26 mouse cellular contexts compared by ENCODE assay signal in genomic region chr4:32175231-32175630, GRCm38 (mm10).
A peak's percentile ranks its signal among the peaks of the same experiment; 100 is the strongest.
DNase-seq lines count a peak whose midpoint lies in the region; ATAC-seq lines count a peak whose summit lies in the region.
"Had no signal": no experiment of that assay in that cellular context is flagged by ENCODE, and none has a peak within 500 bp of the region (broad histone marks: within the 10 kb centered on the region; RNA-seq: fewer than 3 reads in every experiment).

No protein-coding gene starts in this region.

- no peak overlapping the region for H3K4me3 ChIP-seq in neural tube, embryonic 13.5 days
- H3K4me3 ChIP-seq in neural tube, embryonic 15.5 days (replicated peaks): no peak overlapping the region
- no peak overlapping the region for H3K4me3 ChIP-seq in limb, embryonic 10.5 days
- H3K4me3 ChIP-seq in liver, embryonic 11.5 days (ENCODE audit: low read depth, low read length): no peak overlapping the region
- H3K4me3 ChIP-seq: embryonic facial prominence, embryonic 13.5 days; erythroblast, embryonic 14.5 days; forebrain, embryonic 13.5 days; heart, embryonic 12.5 days; limb, embryonic 13.5 days; liver, embryonic 12.5 days; neural tube, embryonic 12.5 days had no signal

- no peaks in the 10 kb centered on the region for H3K27me3 ChIP-seq in neural tube, embryonic 13.5 days
- H3K27me3 ChIP-seq in neural tube, embryonic 15.5 days (replicated peaks): no peaks in the 10 kb centered on the region
- no peaks in the 10 kb centered on the region for H3K27me3 ChIP-seq in limb, embryonic 10.5 days (ENCODE audit: low read depth, poor library complexity, severe bottlenecking)
- H3K27me3 ChIP-seq in liver, embryonic 11.5 days (replicated peaks; ENCODE audit: control insufficient read depth, insufficient read depth, low read length): no peaks in the 10 kb centered on the region
- H3K27me3 ChIP-seq: embryonic facial prominence, embryonic 13.5 days; forebrain, embryonic 13.5 days; heart, embryonic 12.5 days; limb, embryonic 13.5 days; liver, embryonic 12.5 days; neural tube, embryonic 12.5 days had no signal

- peaks cover 27% of the 10 kb centered on the region for H3K4me1 ChIP-seq in neural tube, embryonic 13.5 days (replicated peaks)
- peaks cover 20% of the 10 kb centered on the region for H3K4me1 ChIP-seq in neural tube, embryonic 15.5 days
- H3K4me1 ChIP-seq in limb, embryonic 10.5 days: peaks cover 75% of the 10 kb centered on the region
- H3K4me1 ChIP-seq in liver, embryonic 11.5 days (replicated peaks; ENCODE audit: control insufficient read depth, insufficient read depth, low read length): peaks cover 28% of the 10 kb centered on the region

- peak; percentile 16 for DNase-seq in heart, postnatal 4 days
- no peak for DNase-seq in heart, adult 8-10 months (ENCODE audit: low spot score)
- DNase-seq in limb, embryonic 10.5 days (ENCODE audit: low spot score): no peak
- DNase-seq in liver, embryonic 11.5 days (ENCODE audit: low spot score): no peak
- DNase-seq in layer of hippocampus, adult 8-10 months (ENCODE audit: low spot score in 2 of 2): no peak
- DNase-seq: adrenal gland, adult 8-10 months; cerebellum, adult 2 months; cerebellum, postnatal 14 days; gastrocnemius, postnatal 36 days; heart, adult 18-20 months; kidney, adult 18-20 months; liver, postnatal 0 days; lung, postnatal 36 days; midbrain, embryonic 14.5 days; thymus, adult 2 months; thymus, postnatal 36 days had no signal

- H3K9me3 ChIP-seq in neural tube, embryonic 13.5 days: 0 out of 2 replicates have a peak, but pooled peaks cover 4% of the 10 kb centered on the region
- H3K9me3 ChIP-seq in neural tube, embryonic 15.5 days (replicated peaks): no peaks in the 10 kb centered on the region
- H3K9me3 ChIP-seq in limb, embryonic 10.5 days (replicated peaks): no peaks in the 10 kb centered on the region
- no peaks in the 10 kb centered on the region for H3K9me3 ChIP-seq in liver, embryonic 11.5 days (ENCODE audit: control insufficient read depth, low read length)
- H3K9me3 ChIP-seq: embryonic facial prominence, embryonic 13.5 days; forebrain, embryonic 13.5 days; heart, embryonic 12.5 days; limb, embryonic 13.5 days; liver, embryonic 12.5 days; neural tube, embryonic 12.5 days had no signal

- peak overlapping the region; percentile 33; the same call in 1 of the 2 replicates for H3K27ac ChIP-seq in neural tube, embryonic 13.5 days (replicated peaks)
- no peak overlapping the region for H3K27ac ChIP-seq in neural tube, embryonic 15.5 days (replicated peaks)
- H3K27ac ChIP-seq in limb, embryonic 10.5 days: peak overlapping the region; percentile 86
- no peak overlapping the region for H3K27ac ChIP-seq in liver, embryonic 11.5 days (ENCODE audit: low read depth, low read length)
- H3K27ac ChIP-seq: embryonic facial prominence, embryonic 13.5 days; forebrain, embryonic 13.5 days; limb, embryonic 13.5 days; liver, embryonic 12.5 days; neural tube, embryonic 12.5 days had no signal

- WGBS in neural tube, embryonic 13.5 days: 59% methylated on average over 7 of the region's 7 CpGs
- WGBS in neural tube, embryonic 15.5 days: 62% methylated on average over 7 of the region's 7 CpGs
- 40% methylated on average over 7 of the region's 7 CpGs for WGBS in limb, embryonic 10.5 days
- WGBS in liver, embryonic 11.5 days: 76% methylated on average over 7 of the region's 7 CpGs

- H3K4me2 ChIP-seq in neural tube, embryonic 13.5 days: no peak overlapping the region
- H3K4me2 ChIP-seq in neural tube, embryonic 15.5 days: no peak overlapping the region
- no peak overlapping the region for H3K4me2 ChIP-seq in liver, embryonic 11.5 days
- H3K4me2 ChIP-seq: embryonic facial prominence, embryonic 13.5 days; forebrain, embryonic 13.5 days; heart, embryonic 12.5 days; liver, embryonic 12.5 days; neural tube, embryonic 12.5 days had no signal

- no peak for ATAC-seq in neural tube, embryonic 13.5 days (ENCODE audit: low read depth)
- no peak for ATAC-seq in neural tube, embryonic 15.5 days (ENCODE audit: low FRiP score)
- no peak for ATAC-seq in liver, embryonic 11.5 days (replicated peaks; ENCODE audit: low FRiP score)
- ATAC-seq: forebrain, embryonic 13.5 days; hindbrain, embryonic 16.5 days; liver, embryonic 12.5 days; liver, postnatal 0 days had no signal

- H3K36me3 ChIP-seq in neural tube, embryonic 13.5 days: no peaks in the 10 kb centered on the region
- no peaks in the 10 kb centered on the region for H3K36me3 ChIP-seq in neural tube, embryonic 15.5 days
- no peaks in the 10 kb centered on the region for H3K36me3 ChIP-seq in limb, embryonic 10.5 days
- no peaks in the 10 kb centered on the region for H3K36me3 ChIP-seq in liver, embryonic 11.5 days (ENCODE audit: control insufficient read depth, insufficient read depth, low read length)
- H3K36me3 ChIP-seq: embryonic facial prominence, embryonic 13.5 days; heart, embryonic 12.5 days; limb, embryonic 13.5 days; liver, embryonic 12.5 days; neural tube, embryonic 12.5 days had no signal

- no peak overlapping the region for H3K9ac ChIP-seq in neural tube, embryonic 13.5 days
- H3K9ac ChIP-seq in neural tube, embryonic 15.5 days (replicated peaks): no peak overlapping the region
- no peak overlapping the region for H3K9ac ChIP-seq in liver, embryonic 11.5 days (ENCODE audit: low read depth, low read length)
- H3K9ac ChIP-seq: embryonic facial prominence, embryonic 13.5 days; forebrain, embryonic 13.5 days; heart, embryonic 12.5 days; limb, embryonic 13.5 days; liver, embryonic 12.5 days; liver, postnatal 0 days; neural tube, embryonic 12.5 days had no signal

Comparison
In these comparisons a context has a peak if more than half of its experiments do, and no peak if none do; other contexts are left out.
1. H3K27ac ChIP-seq: peak in neural tube, embryonic 13.5 days (single experiment) and limb, embryonic 10.5 days (single experiment); none in neural tube, embryonic 15.5 days (single experiment) and liver, embryonic 11.5 days (single experiment).